Mouse (Mus musculus) megakaryocyte progenitor cell, adult 5-6 weeks (primary cell): ENCODE measurements at regions not wholly inside any gene's neighbourhood (a gene's known extent, or its start where the extent isn't known, plus 50 kb on each side); places are given as distances from the start of the nearest gene placed in this dataset.

Experiments
- ATAC-seq: replicated peaks from 2 replicates; pipeline ENCODE4 v1.8.0; 2016; ENCODE audit warnings: mild to moderate bottlenecking, moderate TSS enrichment, inconsistent platforms; ENCODE audit not compliant: poor library complexity

- ATAC-seq = no peak
Observed at GRCm38 (mm10) chr8:40152451-40152850, 522.4 kb upstream of the Adam24 start.

GRCm38 (mm10) chr8:40186715-40187583 lies 487.9 kb upstream of the Adam24 start:
- no peak for ATAC-seq

GRCm38 (mm10) chr8:40187584-40187934 lies 487.3 kb upstream of the Adam24 start:
- peak; percentile 90 for ATAC-seq

GRCm38 (mm10) chr8:40192266-40192665 lies 482.6 kb upstream of the Adam24 start:
- no peak for ATAC-seq

DNA sequence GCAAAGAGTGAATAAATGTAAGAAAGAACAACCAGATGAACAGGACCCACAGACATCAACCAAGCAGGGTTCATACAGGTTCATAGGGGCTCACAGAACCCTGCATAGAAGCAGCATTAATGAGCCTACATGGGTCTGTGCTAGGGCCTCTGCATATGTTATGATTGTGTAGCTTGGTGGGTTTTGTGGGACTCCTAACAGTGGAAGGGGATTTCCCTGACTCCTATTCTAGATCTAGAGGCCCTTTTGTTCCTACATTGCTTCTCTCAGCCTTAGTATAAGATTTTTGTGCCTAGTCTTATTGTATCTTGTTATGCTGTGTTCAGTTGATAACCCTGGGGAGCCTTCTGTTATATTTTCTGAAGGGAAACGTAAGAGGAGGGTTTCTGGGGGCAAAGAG lies 481.7 kb upstream of the Adam24 start:
- ATAC-seq = no peak

DNA sequence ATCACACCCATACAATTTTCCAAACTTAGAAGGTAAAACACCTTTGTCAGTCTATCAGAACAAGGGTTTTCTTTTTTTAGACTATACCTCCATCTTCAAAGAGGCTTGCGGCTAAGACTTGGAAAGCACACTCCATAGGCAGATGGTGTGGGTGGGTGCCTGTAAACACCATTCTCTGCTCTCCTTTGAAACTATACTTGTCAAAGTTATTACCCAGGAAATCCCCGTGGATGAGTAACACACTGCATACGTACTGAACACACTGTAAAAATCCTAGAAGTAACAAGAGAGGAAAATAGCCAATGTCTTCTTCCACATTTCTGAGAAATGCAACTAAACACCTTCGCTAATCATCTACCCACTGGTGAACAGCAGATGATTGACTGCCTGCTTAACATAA lies 464.0 kb upstream of the Adam24 start:
- ATAC-seq = no peak

DNA sequence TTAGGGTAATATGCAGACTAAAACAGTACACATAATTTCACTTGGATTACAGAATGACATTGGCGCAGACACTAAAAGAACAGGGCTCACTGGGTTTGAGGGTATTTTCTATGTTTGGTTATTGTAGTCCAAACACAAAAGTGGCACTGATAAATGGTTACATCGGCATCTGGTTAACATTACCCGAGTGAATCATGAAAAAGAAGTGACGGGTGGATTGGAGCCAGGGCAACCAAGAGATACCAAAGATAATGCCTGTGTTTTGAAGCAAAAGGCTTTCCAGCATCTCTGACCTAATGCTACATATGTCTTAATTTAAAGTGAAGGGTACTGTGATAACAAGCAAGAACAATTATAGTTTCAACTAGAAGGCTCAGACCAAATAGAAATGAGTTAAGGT lies 451.4 kb upstream of the Adam24 start:
- no peak for ATAC-seq

DNA sequence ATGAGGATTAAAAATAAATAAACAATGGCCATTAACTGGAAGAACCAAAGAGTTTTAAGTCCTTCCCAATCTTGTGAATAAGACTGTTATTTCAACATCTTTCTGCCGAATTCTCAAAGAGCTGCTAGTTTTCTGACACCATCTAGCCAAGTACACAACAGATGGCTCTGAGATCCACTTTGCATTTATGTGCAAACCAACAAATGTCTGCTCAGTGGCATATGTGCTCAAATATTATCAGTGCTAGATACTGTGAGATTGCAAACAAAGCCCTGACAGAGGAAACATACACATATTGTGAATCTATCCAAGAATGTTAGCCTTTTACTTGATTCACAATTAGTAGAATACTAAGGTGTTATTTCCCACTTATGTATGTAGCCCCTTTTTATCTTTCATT lies 447.6 kb upstream of the Adam24 start:
- no peak for ATAC-seq
